Mouse (Mus musculus) natural killer cell, adult 2 months (primary cell): ENCODE results near the gene Gpat3.

Source experiments
- DNase-seq, 2 experiments: peaks; one replicate each; pipeline ENCODE4 v3.0.0; 2022; ENCODE audit warnings: low spot score in 2 of 2

Gpat3 gene

DNA sequence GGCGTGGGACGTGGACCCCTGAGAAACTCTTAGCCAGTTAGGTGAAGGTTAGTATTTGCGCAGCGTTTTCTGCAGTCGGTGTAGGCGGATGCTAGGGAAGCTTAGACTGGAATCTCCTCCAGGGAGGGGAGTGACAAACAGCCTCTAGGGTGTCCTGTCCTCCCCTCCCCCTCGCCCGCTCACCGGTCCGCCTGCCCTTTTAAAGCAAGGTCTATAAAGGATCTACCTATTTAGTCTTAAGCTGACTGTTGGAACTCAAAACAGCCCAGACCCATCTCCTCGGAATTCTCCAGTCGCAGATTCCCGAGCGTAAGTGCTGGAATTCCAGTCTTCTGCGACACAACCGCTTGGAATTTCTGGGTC lies at the start of gene Gpat3:
TSS of gene Gpat3 (plus strand) at position 229 of the 363 bp plus-strand sequence.
- DNase-seq, result peak in 1 of 2 experiments; percentile 4

GRCm38 (mm10) chr5:100798165-100798860 lies 47.2 kb upstream of the Gpat3 start, which contains the start of the genes Helq and Mrps18c:
Gene Helq (minus strand): TSS chr5:100798598.
Gene Mrps18c (plus strand): TSS chr5:100798627.
- DNase-seq, result peak; percentile 67 to 81

GRCm38 (mm10) chr5:100818341-100818740 lies 27.2 kb upstream of the Gpat3 start:
- DNase-seq, result no peak

- no peak for DNase-seq
These were observed 25.7 kb upstream of the Gpat3 start for GRCm38 (mm10) chr5:100819568-100820480.

GRCm38 (mm10) chr5:100820483-100821184 lies 24.9 kb upstream of the Gpat3 start, which contains the start of gene Abraxas1:
Gene Abraxas1 (minus strand): TSS chr5:100820965.
- peak; percentile 66 to 78 for DNase-seq

GRCm38 (mm10) chr5:100821375-100821774 lies 24.1 kb upstream of the Gpat3 start:
- DNase-seq, result no peak

- no peak for DNase-seq
These were observed 22.7 kb upstream of the Gpat3 start for GRCm38 (mm10) chr5:100822826-100823225.

GRCm38 (mm10) chr5:100825975-100826374 lies 19.5 kb upstream of the Gpat3 start:
- no peak for DNase-seq

DNA sequence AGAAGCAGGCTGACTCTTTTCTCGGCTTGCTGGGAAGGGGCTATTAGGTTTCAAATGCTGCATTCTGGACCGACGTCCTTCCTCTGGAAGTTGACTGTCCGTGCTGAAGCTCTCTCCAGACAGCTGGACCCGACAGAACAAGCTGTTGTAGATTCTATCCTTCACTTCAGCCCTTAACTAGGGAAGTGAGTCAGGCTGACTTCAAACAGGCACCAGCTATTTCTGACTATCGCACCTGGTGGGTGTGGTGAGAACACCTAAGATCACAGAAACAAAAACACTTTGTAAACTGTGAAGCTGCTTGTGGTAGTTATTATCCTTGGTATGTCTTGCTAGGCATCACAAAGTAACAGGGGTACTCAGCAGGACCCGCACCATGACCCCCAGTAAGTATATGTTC lies 19.0 kb upstream of the Gpat3 start:
- no peak for DNase-seq

GRCm38 (mm10) chr5:100828701-100829100 lies 16.8 kb upstream of the Gpat3 start:
- no peak for DNase-seq

- no peak for DNase-seq
These were observed 12.8 kb upstream of the Gpat3 start for GRCm38 (mm10) chr5:100832680-100833079.

- no peak for DNase-seq
These were observed 11.7 kb upstream of the Gpat3 start for GRCm38 (mm10) chr5:100833841-100834240.

DNA sequence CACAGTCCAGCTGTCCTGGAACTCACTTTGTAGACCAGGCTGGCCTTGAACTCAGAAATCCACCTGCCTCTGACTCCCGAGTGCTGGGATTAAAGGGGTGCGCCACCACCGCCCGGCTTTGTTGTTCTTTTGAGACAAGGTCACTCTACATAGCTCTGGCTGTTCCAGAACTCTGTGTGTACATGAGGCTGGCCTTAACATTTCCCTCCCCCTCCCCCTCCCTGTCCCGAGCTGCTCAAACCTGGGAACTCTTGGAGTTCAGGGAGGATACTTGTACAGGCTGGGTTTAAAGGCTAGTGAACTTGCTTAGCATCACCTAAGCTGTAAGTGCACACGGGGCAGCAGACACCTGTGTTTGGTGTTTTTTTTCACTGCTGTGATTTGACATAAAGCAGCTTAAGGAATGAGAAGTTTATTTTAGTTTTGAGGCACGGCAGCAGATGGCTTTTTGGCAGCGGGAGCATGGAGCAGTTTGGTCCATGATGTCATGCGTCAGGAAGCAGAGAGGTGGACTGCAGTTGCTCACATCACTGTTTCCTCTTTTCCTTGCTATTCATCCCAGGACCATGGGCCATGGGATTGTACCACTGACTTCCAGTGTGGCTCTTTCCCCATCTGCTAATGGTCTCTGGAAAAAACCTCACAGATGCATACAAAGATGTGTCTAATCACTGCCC lies 9.5 kb upstream of the Gpat3 start:
- no peak for DNase-seq

DNA sequence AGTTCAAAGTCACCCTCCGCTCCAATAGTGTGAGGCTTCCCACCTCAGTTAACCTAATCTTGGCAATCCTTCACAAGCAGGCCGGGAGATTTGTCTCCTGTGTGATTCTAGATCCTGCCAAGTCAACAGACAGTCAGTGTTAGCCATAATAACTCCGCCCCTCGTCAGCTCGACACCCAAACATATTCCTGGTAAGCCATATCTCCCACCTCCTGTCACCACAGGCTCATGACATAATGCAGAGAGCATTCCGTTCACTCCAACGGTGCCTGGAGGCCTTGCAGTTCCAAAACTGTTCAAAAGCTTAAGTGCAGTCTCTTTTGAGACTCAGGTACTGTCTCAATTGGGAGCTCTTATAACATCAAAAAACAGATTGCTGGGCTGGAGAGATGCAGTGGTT lies 7.6 kb upstream of the Gpat3 start:
- DNase-seq, result no peak

DNA sequence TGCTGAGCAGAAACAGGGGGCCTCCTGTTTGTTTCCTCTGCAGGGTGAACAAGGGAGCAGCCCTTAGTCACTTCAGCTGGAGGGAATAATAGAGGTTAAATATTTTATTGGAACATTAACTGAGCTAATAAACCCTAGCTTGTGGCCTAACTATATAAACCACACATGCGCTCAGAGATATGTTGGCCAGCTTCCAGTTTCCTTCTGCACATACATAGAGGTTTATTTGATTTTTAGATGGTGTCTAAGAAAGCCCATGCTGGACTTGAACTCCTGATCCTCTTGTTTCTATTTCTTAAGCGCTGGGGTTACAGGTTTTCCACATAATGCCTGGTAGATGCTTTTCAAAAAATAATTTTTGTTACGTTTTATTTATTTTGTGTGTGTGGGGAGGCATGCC lies 1.0 kb upstream of the Gpat3 start:
- no peak for DNase-seq

GRCm38 (mm10) chr5:100845848-100846598 lies 510 bp downstream of the Gpat3 start:
- peak; percentile 44 to 64 for DNase-seq

- DNase-seq, result no peak
These were observed 1.0 kb downstream of the Gpat3 start for GRCm38 (mm10) chr5:100846599-100846920.

- DNase-seq, result no peak
These were observed 1.6 kb downstream of the Gpat3 start for GRCm38 (mm10) chr5:100847143-100847542.

- no peak for DNase-seq
These were observed 8.4 kb downstream of the Gpat3 start for GRCm38 (mm10) chr5:100853963-100854362.

GRCm38 (mm10) chr5:100856552-100856951 lies 11.0 kb downstream of the Gpat3 start:
- DNase-seq, result peak in 1 of 2 experiments; percentile 70
